Mouse (Mus musculus): ENCODE data around the gene Zfp84. TPM values are rescaled to one million over a fixed set of nuclear protein-coding genes. Genes with fewer than 3 reads are reported as not detected.

Gene Zfp84
- polyA plus RNA-seq, 1 experiment from 2014 or later: 8.7 TPM

MicroRNAs within 50 kb of the gene (microRNA counts, 519-probe panel; counts per million panel counts)
- 32.2 counts per million for microRNA mmu-miR-1964

Small RNA genes within 50 kb of the gene (microRNA-seq; reads per million reads assigned to microRNA genes)
- gene Mir1964 (ENCODE audit: borderline number of aligned reads): 4.3 reads per million, percentile 36 among the genes with 10 or more reads in this experiment

Other genes starting within 250 kb of the Zfp84 start
- gene Sipa1l3, start 249.9 kb upstream of the Zfp84 start, polyA plus RNA-seq (2014; fragmentation: Nextera tagmentation; extraction: Ambion mirVana): 4.8 and 5.2 TPM in 2 replicates
- gene Catsperg2, start 41.5 kb upstream of the Zfp84 start, polyA plus RNA-seq (2014; fragmentation: Nextera tagmentation; extraction: Ambion mirVana): not detected in 2 replicates
- 5.3 and 5.6 TPM in 2 replicates for gene Zfp30, start 15.4 kb downstream of the Zfp84 start, polyA plus RNA-seq (2014; fragmentation: Nextera tagmentation; extraction: Ambion mirVana)
- gene Zfp790, start 47.6 kb downstream of the Zfp84 start, polyA plus RNA-seq (2014; fragmentation: Nextera tagmentation; extraction: Ambion mirVana): 8.9 and 13.3 TPM in 2 replicates
- 2.8 and 4.7 TPM in 2 replicates for gene Zfp940, start 85.1 kb downstream of the Zfp84 start, polyA plus RNA-seq (2014; fragmentation: Nextera tagmentation; extraction: Ambion mirVana)
- 3.8 and 4.1 TPM in 2 replicates for gene Zfp420, start 91.4 kb downstream of the Zfp84 start, polyA plus RNA-seq (2014; fragmentation: Nextera tagmentation; extraction: Ambion mirVana)
- gene Zfp27, start 138.0 kb downstream of the Zfp84 start, polyA plus RNA-seq (2014; fragmentation: Nextera tagmentation; extraction: Ambion mirVana): 9.3 and 9.4 TPM in 2 replicates
- gene Zfp383, start 139.7 kb downstream of the Zfp84 start, polyA plus RNA-seq (2014; fragmentation: Nextera tagmentation; extraction: Ambion mirVana): 4.1 and 6.2 TPM in 2 replicates
- gene Zfp74, start 185.5 kb downstream of the Zfp84 start, polyA plus RNA-seq (2014; fragmentation: Nextera tagmentation; extraction: Ambion mirVana): 7.0 and 10.0 TPM in 2 replicates
- gene Zfp568, start 215.4 kb downstream of the Zfp84 start, polyA plus RNA-seq (2014; fragmentation: Nextera tagmentation; extraction: Ambion mirVana): 28.8 and 30.4 TPM in 2 replicates

Data from heart, embryonic 11.5 days (tissue).